Mouse (Mus musculus) midbrain, postnatal 0 days (tissue): ENCODE measurements around the gene Praf2. TPM values are rescaled to one million over a fixed set of nuclear protein-coding genes. Genes with fewer than 3 reads are reported as not detected.

Experiments
- ATAC-seq: fragments of 200-750 bp; cut with Nextera tagmentation; 2 replicates; pipeline ENCODE4 v1.8.0; 2017; ENCODE audit warnings: moderate number of reproducible peaks, mild to moderate bottlenecking, moderate TSS enrichment, moderate library complexity; ENCODE audit not compliant: low FRiP score
- DNase-seq: peaks from one replicate; pipeline ENCODE4 v3.0.0-alpha.2; 2015; ENCODE audit warnings: low spot score
- H3K27ac ChIP-seq: fragments of 300-500 bp; sonication (generic); 2 replicates; pipeline ENCODE4 v1.5.1; 2014; ENCODE audit warnings: low read depth, mild to moderate bottlenecking, low read length, mixed read lengths
- H3K27me3 ChIP-seq: fragments of 300-500 bp; sonication (generic); 2 replicates; pipeline ENCODE4 v1.6.1; 2014; ENCODE audit warnings: low read length, control low read depth, mixed read lengths; ENCODE audit not compliant: insufficient read depth
- H3K36me3 ChIP-seq: fragments of 300-500 bp; sonication (generic); 2 replicates; pipeline ENCODE4 v1.6.1; 2014; ENCODE audit warnings: low read length, control low read depth, mixed read lengths; ENCODE audit not compliant: insufficient read depth
- H3K4me1 ChIP-seq: fragments of 300-500 bp; sonication (generic); 2 replicates; pipeline ENCODE4 v1.6.1; 2014; ENCODE audit warnings: mild to moderate bottlenecking, control low read depth, antibody characterized with exemption, low read length, mixed read lengths; ENCODE audit not compliant: insufficient read depth
- H3K4me2 ChIP-seq: fragments of 300-500 bp; sonication (generic); 2 replicates; pipeline ENCODE4 v1.6.1; 2014; ENCODE audit warnings: low read depth, mild to moderate bottlenecking, low read length, mixed read lengths; ENCODE audit not compliant: poor library complexity, severe bottlenecking
- H3K4me3 ChIP-seq: fragments of 300-500 bp; sonication (generic); 2 replicates; pipeline ENCODE4 v1.5.1; 2014; ENCODE audit warnings: low read depth, mild to moderate bottlenecking, low read length, moderate library complexity
- H3K9ac ChIP-seq: fragments of 300-500 bp; sonication (generic); replicated peaks from 2 replicates; pipeline ENCODE4 v1.6.1; 2014; ENCODE audit warnings: mild to moderate bottlenecking, low read length, moderate library complexity, mixed read lengths; ENCODE audit not compliant: poor library complexity, severe bottlenecking
- H3K9me3 ChIP-seq: fragments of 300-500 bp; sonication (generic); 2 replicates; pipeline ENCODE4 v1.6.1; 2016; ENCODE audit warnings: low read length, control low read depth
- CTCF ChIP-seq: IDR thresholded peaks from 2 replicates; pipeline ENCODE4 v1.5.1; 2016; ENCODE audit warnings: antibody characterized with exemption, mild to moderate bottlenecking
- WGBS: fragments of 180-500 bp; shearing (Covaris S2); extraction: QIAGEN DNeasy Blood & Tissue Kit; methylation state at CpG from one replicate; pipeline ENCODE4 v1.1.7; 2014; 5-methylcytosine and 5-hydroxymethylcytosine counted together
- polyA plus RNA-seq: library from polyadenylated mRNA; unstranded; fragments of >200 nt; fragmentation: Nextera tagmentation; extraction: Ambion mirVana; gene quantifications from 2 replicates; pipeline ENCODE4 v1.2.1, GENCODE M21; 2015
- total RNA-seq: library from RNA; depleted of rRNA; stranded (reverse); fragments of >200 nt; gene quantifications from 2 replicates; pipeline ENCODE4 v1.2.3, GENCODE M21; 2014

Praf2 gene
- total and polyA plus RNA-seq, 2 experiments from 2014 or later, result 134 to 136 TPM

DNA sequence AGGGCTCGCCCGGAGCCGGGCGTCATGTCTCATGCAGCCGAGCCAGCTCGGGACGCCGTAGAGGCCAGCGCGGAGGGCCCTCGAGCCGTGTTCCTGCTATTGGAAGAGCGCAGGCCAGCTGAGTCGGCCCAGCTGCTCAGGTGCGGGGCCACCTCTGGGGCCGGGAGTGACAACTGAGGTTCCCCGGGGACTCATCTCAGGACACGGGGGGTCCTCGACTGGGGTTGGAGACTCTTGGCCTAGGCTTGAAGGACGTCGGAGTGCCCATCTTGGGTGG lies 34.6 kb downstream of the Praf2 start:
- Histone ChIP-seq H3K9ac (peak overlapping the region; percentile 55), H3K4me2 (peak overlapping the region; percentile 62), H3K27ac (peak overlapping the region; percentile 32; the same call in 1 of the 2 replicates), H3K27me3 (no peaks in the 10 kb centered on the region), H3K9me3 (no peaks in the 10 kb centered on the region), H3K36me3 (0 out of 2 replicates have a peak, but pooled peaks cover 6% of the 10 kb centered on the region), H3K4me3 (peak overlapping the region; percentile 61), H3K4me1 (no peaks in the 10 kb centered on the region)
- DNase-seq, result no peak
- no peak for TF ChIP-seq CTCF
- no peak for ATAC-seq
- 27% methylated on average over 17 of the region's 21 CpGs for WGBS

DNA sequence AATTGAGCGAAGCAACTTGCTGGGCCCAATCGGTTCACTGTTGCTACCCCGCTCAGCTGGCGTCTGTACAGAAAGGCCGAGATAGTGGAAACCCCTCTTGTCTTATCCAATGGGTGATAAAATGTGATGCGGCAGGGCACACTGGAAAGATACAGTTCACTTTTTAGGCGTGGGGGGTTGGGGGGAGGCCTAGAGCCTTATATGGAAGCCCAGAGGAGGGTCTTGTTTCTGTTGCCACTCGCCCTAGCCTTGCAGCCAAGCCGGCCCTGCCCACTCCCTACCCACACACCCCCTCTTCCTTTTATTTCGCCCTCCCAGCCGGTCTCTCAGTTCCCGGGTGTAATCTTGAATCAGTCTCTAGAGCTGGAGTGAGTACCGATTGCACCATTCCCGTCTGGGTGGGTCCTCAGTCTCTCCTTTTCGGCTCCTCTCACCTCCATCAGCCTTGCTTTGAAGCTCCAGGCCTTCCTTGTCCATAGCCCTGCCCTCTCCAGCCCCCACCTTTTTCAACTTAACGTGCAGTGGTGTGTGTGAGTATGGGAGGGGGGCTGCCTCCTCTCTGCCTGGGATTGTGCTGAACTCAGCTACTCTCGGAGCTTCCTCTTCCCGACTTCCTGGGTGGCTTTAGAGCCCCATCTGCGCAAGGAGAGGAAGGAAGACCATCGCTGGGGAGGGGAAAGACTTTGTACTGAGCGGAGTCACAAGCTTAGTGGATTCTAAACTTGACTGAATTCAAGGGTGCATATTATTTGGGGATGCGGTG lies 35.6 kb downstream of the Praf2 start:
- Histone ChIP-seq H3K9ac (peak overlapping the region; percentile 55), H3K36me3 (peaks cover 8% of the 10 kb centered on the region; the same call in 1 of the 2 replicates), H3K9me3 (no peaks in the 10 kb centered on the region), H3K4me3 (peak overlapping the region; percentile 61), H3K4me1 (no peaks in the 10 kb centered on the region), H3K27ac (no peak overlapping the region), H3K27me3 (no peaks in the 10 kb centered on the region), H3K4me2 (peak overlapping the region; percentile 62)
- DNase-seq, result no peak
- no peak for TF ChIP-seq CTCF
- 18% methylated on average over 19 of the region's 22 CpGs for WGBS
- no peak for ATAC-seq

DNA sequence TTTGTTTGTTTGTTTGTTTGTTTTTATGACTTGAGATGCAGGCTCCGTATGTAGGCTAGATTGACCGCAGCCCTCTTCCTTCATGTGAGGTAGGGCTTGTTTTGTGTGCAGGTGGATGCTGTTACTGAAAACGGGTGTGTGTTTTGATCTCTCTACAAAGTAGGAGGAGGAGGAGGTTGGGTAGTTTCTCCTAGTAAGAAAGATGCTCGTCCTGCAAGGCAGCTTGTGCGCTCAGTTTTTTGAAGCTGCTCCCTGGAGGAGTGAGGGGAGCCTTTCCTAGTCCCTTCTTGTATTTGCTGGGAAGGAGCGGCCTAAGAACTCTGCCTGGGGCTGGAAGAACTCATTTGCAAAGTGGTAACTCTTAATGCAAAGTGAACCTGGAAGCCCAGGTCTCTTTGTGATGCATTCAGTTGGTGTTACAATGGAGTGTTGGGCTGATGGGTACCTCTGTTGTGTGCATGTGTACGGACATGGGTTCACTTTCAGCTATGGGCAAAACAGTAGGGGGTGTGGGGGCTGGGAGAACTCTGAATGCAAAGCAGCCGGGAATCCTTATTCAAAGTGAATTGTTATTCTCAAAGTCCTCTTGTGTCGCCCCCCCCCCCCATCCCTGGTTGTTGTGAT lies 36.5 kb downstream of the Praf2 start:
- WGBS, result 24% methylated on average over 8 of the region's 9 CpGs
- DNase-seq, result no peak
- H3K9ac ChIP-seq, result no peak overlapping the region

DNA sequence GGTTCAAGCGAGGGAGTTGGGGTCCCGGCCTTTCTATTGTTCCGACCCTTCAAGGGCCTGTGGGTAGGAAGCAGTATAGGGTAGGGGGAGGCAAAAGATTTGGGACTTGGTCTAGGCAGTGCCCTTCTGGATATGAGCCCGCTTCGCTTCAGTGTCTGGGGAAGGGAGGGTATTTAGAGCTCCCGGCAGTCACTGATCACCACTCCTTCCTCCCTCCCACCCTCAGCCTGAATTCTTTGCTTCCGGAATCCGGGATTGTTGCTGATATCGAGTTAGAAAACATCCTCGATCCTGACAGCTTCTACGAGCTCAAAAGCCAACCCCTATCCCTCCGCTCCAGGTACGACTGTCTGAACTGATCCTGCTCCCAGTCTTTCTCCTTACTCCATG lies 37.0 kb downstream of the Praf2 start:
- TF ChIP-seq CTCF, result no peak
- no peaks in the 10 kb centered on the region for H3K9me3 ChIP-seq
- no peak overlapping the region for H3K27ac ChIP-seq
- no peak for DNase-seq
- 23% methylated on average over 10 of the region's 13 CpGs for WGBS
- no peaks in the 10 kb centered on the region for H3K27me3 ChIP-seq
- no peak for ATAC-seq
- no peak overlapping the region for H3K9ac ChIP-seq
- H3K4me2 ChIP-seq, result peak overlapping the region; percentile 62
- H3K36me3 ChIP-seq, result peaks cover 10% of the 10 kb centered on the region; the same call in 1 of the 2 replicates
- no peaks in the 10 kb centered on the region for H3K4me1 ChIP-seq
- H3K4me3 ChIP-seq, result peak overlapping the region; percentile 61

More for the DNA sequence above, 36.5 kb downstream of the Praf2 start:
- no peak for TF ChIP-seq CTCF
- Histone ChIP-seq H3K27ac (no peak overlapping the region), H3K4me3 (peak overlapping the region; percentile 61), H3K4me2 (peak overlapping the region; percentile 62), H3K36me3 (peaks cover 10% of the 10 kb centered on the region; the same call in 1 of the 2 replicates), H3K9me3 (no peaks in the 10 kb centered on the region), H3K27me3 (no peaks in the 10 kb centered on the region), H3K4me1 (no peaks in the 10 kb centered on the region)
- ATAC-seq, result no peak

DNA sequence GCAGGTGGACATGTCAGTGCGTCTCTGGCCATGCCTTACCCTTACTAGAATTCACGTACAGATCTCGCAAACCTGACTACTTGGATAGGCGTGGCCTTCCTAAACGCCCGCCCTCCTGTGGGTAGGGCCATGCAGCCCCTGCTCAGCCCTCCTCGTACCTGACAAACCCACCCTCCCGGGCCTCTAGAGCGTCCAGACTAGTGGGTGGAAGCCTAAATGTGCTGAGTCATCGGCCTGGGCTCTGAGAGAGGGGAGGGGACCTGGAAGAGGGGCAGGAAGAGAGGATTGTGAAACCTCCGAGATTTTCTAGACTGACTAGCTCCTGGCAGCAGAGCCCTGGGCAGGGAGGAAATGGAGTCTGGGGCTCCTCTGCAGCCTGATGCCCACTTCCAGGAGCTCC lies 37.5 kb downstream of the Praf2 start:
- DNase-seq (peak; percentile 47), ATAC-seq (no peak)
- 17% methylated on average over 11 of the region's 11 CpGs for WGBS
- Histone ChIP-seq H3K4me2 (peak overlapping the region; percentile 62), H3K36me3 (peaks cover 12% of the 10 kb centered on the region), H3K4me1 (no peaks in the 10 kb centered on the region), H3K9ac (no peak overlapping the region), H3K27ac (no peak overlapping the region), H3K9me3 (no peaks in the 10 kb centered on the region), H3K27me3 (no peaks in the 10 kb centered on the region), H3K4me3 (peak overlapping the region; percentile 61)
- no peak for TF ChIP-seq CTCF

DNA sequence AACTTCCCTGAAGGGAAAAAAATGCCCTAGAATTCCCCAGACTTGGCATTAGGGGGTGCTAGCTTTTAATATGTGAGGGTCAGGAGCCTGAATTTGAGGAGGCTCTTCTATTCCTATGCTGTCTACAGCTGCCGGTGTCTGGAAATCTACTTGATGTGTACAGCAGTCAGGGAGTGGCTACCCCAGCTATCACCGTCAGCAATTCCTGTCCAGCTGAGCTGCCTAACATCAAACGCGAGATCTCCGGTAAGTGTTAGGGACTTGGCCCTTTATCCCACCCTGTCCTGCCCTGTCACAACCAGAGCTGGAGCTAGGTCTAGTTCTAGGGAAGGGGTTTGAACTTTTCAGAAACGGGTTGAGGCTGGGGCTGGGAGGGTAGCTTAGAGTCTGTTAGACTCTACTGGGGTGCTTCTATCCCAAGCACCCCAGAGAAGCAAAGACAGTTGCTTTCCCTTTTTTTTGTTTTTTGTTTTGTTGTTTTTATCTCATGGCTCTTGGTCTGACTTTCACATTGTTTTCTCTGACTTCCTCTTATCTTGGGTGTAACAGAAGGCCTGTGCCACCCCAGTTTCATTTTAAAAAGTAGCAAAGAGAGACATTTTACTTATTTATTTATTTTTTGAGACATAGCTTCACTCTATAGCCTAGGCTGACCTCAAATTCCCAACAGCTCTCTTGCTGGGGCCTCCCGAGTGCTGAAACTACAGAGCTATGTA lies 41.2 kb downstream of the Praf2 start:
- Histone ChIP-seq H3K27me3 (no peaks in the 10 kb centered on the region), H3K4me3 (no peak overlapping the region), H3K27ac (no peak overlapping the region), H3K9me3 (no peaks in the 10 kb centered on the region), H3K9ac (no peak overlapping the region), H3K4me1 (no peaks in the 10 kb centered on the region), H3K4me2 (no peak overlapping the region), H3K36me3 (peaks cover 15% of the 10 kb centered on the region)
- DNase-seq (no peak), ATAC-seq (no peak)
- 82% methylated on average over 7 of the region's 7 CpGs for WGBS
- no peak for TF ChIP-seq CTCF
